Mouse (Mus musculus) ES-CJ7 (cell line): ENCODE results near the gene Cldnd1.
A peak's percentile ranks its signal among the peaks of the same experiment; 100 is the strongest.

Source experiments
- DNase-seq: peaks from one replicate; pipeline ENCODE4 v3.0.0; 2011; ENCODE audit warnings: low read depth, low spot score

The Cldnd1 gene

DNA sequence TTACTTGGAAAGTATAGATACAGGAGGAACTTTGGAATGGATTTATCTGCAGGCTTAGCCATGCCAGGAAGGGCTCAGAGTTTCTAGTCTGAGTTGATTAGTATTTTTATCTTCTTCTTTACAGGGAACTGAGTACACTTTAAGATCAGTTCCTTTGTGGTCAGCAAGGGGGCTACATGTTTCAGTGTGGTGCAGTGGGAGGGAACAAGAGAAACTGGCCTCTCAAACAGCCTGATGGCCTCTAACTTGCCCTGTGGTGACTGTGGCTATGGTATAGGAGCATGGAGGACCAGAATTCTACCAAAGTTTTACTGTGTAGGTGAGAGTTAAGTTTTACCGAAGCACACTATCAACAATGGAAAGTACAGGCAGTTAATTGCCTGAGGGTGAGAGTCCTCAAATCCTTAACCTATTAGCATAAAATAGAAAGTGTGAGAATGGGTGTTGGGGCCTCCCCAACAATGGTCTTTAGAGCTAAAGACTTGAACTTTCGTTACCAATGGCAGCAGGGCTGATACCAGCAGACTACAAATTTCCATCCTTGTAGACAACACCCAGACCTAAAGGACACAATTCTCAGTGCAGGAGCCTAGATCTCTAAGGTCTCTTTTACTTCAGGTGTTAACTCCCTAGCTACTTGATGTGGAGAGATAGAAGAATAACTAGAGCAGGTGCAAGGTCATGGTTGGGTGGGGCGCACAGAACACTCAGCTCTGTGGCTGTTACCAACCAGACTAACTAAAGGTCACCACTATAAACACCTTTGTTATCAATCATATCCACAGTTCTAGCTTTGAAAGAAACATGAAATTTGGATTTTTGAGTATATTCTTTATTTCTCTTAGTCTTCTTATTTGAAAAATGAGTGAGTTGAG, 18.9 kb upstream of the Cldnd1 start:
- no peak for DNase-seq

DNA sequence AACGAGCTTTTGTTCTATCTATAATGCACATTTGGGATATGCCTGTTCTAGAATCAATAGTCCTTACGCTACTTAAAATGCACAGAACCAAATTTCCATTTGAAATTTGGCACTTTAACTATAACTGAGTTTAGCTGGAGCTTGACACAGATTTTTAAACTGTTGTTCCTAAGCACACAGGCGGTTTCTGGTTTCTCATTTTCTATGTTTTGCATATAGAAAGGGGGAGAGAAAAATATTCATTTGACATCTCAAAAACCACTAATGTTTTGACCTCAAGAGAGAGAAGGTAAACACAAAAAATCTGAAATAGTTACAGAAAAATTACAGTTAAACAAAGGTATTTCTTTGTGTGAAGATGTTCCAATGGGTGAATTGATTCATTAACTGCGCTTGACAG, 18.2 kb upstream of the Cldnd1 start:
- no peak for DNase-seq

DNA sequence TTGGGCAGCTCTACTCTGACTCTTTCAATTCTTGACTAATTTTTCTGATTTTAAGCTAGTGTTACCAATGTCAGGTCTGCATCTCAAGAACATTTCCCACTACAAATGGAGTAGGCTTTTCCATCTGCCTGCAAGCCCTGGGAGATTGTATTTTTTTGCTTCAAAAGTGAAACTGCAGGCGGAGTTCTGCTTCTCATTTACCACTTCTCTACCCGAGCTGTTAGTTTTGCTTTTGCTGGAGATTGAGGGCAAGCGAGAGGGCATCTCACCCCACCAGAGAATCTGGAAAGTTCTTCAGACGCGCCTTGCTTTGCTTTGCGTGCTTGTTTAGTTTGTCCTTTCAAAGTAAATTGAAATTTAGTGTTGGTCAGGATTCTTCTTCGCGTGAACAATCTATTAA, 15.5 kb upstream of the Cldnd1 start:
- no peak for DNase-seq

DNA sequence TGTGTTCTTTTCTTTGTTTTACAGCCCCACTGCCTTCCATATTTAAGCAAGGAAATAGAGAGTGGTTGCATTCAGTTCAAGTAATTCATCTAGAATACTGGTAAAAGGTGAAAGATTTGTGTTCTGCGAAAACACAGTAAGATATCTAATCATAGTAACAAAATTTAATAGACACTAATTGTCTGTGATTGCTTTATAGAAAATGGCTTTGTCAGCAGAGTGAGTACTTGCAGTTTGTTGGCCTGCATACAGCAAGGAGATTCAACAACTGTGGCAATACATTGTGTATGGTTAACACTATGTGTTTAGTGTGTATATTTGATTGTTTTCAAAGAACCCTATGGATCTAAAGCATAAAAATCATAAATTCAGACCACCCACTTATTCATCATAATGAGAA, 14.6 kb upstream of the Cldnd1 start:
- no peak for DNase-seq

DNA sequence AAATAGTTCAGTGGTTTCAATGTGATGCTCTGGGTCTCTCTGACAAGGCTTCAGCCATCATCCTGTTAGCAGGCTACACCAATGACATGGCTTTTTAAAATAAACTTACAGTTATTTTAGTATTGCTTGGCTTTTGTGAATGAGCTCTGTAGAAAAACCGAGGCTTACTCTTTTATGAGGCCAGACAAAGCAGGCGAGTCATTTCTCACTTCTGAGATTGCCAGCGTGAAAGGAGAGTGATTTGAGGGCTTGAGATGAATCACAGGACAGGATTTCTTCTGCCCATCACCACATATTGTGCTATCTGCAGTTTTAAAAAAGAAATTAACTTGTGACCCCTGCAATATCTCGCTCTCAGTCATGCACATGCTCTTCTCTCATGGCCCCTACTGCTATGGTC, 12.7 kb upstream of the Cldnd1 start:
- DNase-seq = no peak

DNA sequence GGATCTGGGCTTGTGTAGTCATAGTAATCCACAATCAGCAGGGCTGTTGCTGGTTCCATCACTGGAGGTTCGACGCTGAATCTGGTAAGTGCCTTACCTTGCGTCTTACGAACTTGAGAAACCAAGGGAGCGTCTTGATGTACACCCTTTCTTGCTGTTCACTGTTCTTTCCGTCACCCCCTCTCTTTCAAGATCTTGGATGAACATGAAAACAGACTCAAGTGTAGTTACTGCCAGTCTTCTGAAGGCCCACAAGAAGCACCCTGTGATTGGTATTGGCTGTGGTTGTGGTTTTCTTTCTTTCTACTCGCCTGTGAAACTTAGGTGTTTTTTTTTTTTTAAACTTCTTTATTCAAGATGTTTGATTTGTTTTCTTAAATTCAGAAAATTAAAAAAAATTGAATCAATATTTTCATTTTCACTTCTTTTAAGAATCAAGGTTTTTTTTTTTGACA, 9.0 kb upstream of the Cldnd1 start, which contains the start of gene Gpr15:
Gpr15 (minus strand) TSS at position 405 of the 455 bp plus-strand sequence.
- no peak for DNase-seq

DNA sequence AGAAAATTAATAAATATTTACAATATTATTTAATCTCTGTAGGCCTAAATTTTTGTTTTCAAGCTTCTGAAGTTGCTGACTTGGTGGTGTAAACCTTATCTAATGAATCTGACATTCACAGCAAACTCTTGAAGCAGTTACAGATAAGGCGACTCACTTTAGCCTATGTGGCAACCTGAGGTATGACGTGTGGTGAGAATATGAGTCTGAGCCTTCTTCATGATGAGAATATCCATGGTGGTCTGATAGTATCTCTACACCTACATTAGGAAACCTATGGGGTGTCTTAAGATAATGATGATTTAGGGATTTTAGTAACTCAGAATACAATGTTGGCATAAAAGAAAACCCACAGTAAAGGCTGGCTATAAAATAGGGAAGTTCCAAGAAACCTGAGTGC, 5.4 kb upstream of the Cldnd1 start:
- no peak for DNase-seq

DNA sequence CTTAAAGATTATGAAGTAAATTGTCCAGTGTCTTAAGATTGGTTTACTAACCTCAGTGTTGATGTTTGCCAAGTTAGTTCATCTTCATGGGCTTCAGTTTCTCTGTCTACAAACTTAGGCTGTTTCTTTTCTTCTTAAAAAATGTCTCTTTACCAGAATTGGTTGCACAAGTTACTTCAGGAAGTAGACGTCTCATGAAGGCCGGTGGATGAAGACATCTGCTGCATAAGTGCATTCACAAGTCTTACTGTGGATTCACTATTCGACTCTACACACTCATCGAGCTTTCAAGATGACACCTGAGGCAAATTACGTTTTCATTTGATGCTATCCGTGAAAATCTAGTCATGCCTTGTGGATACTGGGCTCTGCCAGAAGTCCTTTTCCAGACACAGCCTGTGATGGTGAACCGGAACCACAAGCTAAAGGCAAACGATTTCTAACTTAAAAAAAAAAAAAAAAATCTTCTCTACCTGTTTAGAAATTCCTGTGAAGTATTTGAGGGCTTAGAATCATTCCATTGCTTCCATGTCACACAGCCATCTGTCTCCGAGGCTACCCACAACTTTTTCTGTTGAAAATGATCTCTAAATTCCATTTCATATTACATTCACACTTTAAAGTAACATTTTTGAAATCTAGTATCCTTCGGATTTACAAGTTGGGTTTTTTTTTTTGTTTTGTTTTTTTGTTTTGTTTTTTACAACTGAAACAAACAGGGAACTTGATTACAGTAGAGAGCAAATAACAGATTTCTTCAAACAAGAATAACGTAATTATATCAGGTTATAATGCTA, 832 bp upstream of the Cldnd1 start:
- no peak for DNase-seq

DNA sequence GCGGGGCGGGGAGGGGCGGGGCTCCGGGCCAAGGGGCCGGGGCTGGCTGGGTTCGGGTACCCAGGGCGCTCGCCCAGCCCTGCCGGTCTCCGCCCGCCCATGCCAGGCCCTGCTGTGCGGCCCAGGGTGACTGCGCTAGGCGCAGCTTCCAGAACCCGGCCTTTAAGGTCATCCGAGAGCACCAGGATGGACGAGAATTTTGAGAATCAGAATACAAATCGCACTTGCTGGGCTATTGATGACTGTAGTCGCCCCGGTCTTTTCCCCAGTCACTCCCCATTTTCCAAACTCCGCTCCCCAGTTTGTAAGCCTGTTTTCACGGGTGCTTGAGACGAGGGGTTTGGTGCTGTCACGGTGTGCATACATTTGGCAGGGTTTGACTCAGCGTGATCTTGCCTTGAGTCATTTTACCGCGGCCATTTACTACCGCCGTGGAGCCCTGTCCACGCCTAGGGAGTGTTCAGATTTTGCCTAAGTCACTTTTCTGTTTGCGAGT, 514 bp downstream of the Cldnd1 start:
- peak; percentile 11 for DNase-seq

DNA sequence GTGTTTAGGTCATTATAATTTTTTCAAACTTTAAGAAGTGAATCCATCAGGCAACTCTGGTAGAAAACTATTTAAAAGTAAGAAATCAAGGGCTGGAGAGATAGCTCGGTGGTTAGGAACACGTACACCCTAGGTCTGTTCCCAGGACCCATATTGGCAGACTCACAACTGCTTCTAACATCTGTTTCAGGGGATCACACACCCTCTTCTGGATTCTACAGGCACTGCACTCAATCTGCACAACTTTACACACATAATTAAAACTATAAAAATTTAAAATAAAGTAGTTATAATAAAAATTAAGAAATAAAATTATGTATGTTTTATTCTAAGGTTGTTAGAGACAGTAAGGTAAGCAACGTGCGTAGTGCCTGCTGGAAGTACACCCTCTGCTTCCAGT, 10.5 kb downstream of the Cldnd1 start:
- no peak for DNase-seq

DNA sequence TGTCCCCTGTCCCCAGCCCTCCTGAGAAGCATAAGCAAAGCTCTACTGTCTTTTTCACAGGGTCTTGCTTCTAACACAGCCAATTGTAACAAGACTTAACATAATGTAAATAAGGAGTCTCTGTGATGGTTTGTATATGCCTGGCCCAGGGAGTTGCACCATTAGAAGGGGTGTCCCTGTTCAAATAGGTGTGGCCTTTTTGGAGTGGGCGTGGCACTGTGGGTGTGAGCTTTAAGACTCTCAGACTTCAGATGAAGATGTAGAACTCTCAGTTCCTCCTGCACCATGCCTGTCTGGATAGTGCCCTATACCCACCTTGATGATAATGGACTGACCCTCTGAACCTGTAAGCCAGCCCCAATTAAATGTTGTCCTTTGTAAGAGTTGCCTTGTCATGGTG, 11.1 kb downstream of the Cldnd1 start:
- DNase-seq = peak; percentile 17

DNA sequence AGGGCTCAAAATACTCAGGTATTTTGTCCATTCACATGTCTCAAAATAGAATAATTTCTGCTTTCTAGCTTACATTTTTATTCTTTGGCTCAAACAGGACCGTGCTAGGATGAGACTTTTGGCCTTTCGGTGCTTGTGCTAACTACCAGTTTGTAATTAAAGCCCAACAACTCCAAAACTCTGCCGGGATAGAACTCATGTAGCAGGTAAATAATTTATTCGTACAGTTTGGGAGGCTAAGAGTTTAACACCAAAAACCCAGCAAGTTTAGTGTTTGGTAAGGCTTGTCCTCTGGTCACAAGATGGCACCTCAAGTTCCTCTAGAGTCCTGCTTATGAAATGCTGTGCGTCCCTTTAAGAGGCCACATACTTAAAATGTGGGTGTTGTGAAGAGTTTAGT, 13.0 kb downstream of the Cldnd1 start:
- no peak for DNase-seq

DNA sequence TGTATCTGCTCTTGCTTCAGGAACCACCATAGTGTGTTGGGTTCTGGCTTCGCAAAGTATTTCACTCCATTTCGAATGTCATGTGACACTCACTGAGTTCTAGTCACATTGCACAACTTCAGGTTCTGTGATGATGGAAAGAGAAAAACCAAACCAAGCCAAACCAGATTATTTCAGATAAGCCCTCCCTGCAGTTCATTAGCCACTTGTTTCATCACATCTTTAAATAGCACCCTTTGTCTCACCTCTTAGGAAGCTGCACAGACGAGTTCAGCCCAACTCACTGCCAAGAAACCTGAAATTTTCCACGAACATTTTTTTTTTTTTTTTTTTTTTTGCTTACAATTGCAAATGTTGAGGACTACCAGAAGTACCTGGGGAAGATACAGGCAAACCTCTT, 19.0 kb downstream of the Cldnd1 start:
- DNase-seq = no peak

DNA sequence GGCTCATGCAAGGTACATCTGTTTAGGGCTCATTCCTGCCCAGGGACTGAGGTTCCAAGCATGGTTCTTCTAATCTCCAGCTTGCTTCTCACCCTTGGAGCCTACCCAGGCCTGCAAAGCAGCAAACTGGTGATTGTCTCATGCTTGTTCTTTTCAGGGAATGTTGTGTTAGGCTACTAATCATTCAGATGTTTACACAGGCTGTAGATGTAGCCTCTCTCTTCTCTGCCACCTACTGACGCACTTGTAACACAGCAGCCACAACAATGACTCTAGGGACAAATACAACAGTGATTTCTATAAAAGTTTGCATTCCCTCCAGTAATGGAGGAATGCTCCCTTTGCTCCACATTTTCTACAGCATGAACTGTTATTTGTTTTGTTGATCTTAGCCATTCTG, 23.6 kb downstream of the Cldnd1 start:
- DNase-seq = peak; percentile 23

DNA sequence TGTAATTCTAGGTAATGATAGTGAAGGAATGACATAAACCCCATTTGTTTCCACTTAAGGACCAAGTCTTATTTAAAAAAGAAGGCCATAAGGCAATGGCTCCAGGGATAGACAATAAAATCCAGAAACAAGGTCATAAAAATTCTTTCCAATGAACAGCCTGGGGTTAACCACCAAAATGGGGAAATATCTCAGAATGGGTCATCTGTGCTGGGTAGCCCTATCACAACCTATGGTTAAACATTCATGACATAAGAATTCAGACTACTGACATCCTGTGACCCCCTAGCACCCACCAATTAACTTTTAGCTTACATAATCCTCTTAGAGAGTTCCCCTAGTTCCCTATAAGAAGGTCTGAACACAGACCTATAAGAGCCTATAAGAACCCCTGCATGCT, 28.5 kb downstream of the Cldnd1 start:
- no peak for DNase-seq

DNA sequence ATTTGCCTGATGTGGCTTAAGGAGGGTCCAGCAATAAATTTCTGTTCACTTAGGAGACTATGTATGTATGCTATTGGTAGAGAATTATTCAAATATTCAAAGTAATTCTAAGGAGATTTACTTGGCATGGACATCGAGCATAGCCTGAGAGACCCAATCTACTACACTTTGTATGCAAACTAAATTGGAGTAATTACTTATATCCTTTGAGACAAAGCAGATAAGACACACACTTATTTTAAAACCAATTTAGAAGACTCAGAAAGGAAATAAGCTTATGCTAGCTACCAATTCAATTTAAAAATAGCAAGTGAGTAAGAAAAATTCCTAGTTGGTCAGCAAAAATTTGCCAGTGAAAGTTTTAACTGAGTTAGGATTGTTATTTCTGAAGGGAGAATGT, 35.4 kb downstream of the Cldnd1 start, which contains the start of gene Olfr172:
Olfr172 (minus strand) TSS at position 101 of the 400 bp plus-strand sequence.
- DNase-seq = no peak
